Mouse (Mus musculus) CH12.LX (cell line): Measurements from ENCODE around the gene Olfr1357. TPM values are rescaled to one million over a fixed set of nuclear protein-coding genes. Genes with fewer than 3 reads are reported as not detected.

Experiments used
- DNase-seq: peaks from one replicate; pipeline ENCODE4 v3.0.0-alpha.2; 2013; ENCODE audit errors: extremely low read depth
- H3K27ac ChIP-seq: 2 replicates; pipeline ENCODE4 v1.5.1; 2012; ENCODE audit warnings: low read depth, mild to moderate bottlenecking, control low read depth, moderate library complexity; ENCODE audit not compliant: insufficient read depth
- H3K27me3 ChIP-seq: replicated peaks from 2 replicates; pipeline ENCODE3; 2012; ENCODE audit warnings: inconsistent platforms
- H3K36me3 ChIP-seq, 2 experiments: replicated peaks in 1 of 2; 2 replicates each; pipeline versions ENCODE3 to v1.6.1; 2012; ENCODE audit warnings: inconsistent platforms in 1 of 2, low read length in 1 of 2, mild to moderate bottlenecking in 1 of 2, mixed read lengths in 1 of 2, moderate library complexity in 1 of 2; ENCODE audit not compliant: control insufficient read depth in 1 of 2, insufficient read depth in 1 of 2
- H3K4me1 ChIP-seq, 2 experiments: 2 replicates each; pipeline ENCODE4 v1.6.1; 2012; ENCODE audit warnings: inconsistent platforms in 1 of 2, moderate library complexity in 1 of 2; ENCODE audit not compliant: insufficient read depth in 2 of 2, control insufficient read depth in 1 of 2
- H3K4me2 ChIP-seq: 2 replicates; pipeline ENCODE4 v1.6.1; 2012; ENCODE audit warnings: low read depth, mild to moderate bottlenecking, control low read depth; ENCODE audit not compliant: poor library complexity, insufficient read depth, severe bottlenecking
- H3K4me3 ChIP-seq, 3 experiments: fragments of 150-350 bp in 1 of 3; sonication (generic) in 1 of 3; replicated peaks in 1 of 3; 2 replicates each; pipeline versions ENCODE3 to v1.5.1; 2011 to 2012; ENCODE audit warnings: low read depth in 2 of 3, low read length in 2 of 3, mild to moderate bottlenecking in 2 of 3, moderate library complexity in 2 of 3, control low read depth in 1 of 3, improper control_type of control experiment in 1 of 3, inconsistent platforms in 1 of 3, mixed read lengths in 1 of 3; ENCODE audit not compliant: poor library complexity in 1 of 3
- H3K79me2 ChIP-seq: replicated peaks from 2 replicates; pipeline ENCODE4 v1.6.1; 2012; ENCODE audit warnings: mild to moderate bottlenecking, moderate library complexity; ENCODE audit not compliant: control insufficient read depth, poor library complexity, insufficient read depth, severe bottlenecking; ENCODE audit errors: extremely low read depth
- H3K9ac ChIP-seq: 2 replicates; pipeline ENCODE4 v1.6.1; 2012; ENCODE audit warnings: low read depth, mild to moderate bottlenecking, control low read depth, moderate library complexity; ENCODE audit not compliant: insufficient read depth
- H3K9me3 ChIP-seq: replicated peaks from 2 replicates; pipeline ENCODE3; 2012; ENCODE audit warnings: low read length, inconsistent platforms, mixed read lengths
- BHLHE40 ChIP-seq: IDR thresholded peaks from 2 replicates; pipeline ENCODE4 v1.6.1; 2011; ENCODE audit warnings: mild to moderate bottlenecking, low read depth, low read length, improper control_type of control experiment
- CTCF ChIP-seq, 2 experiments: IDR thresholded peaks in 1 of 2; conservative IDR thresholded peaks in 1 of 2; 2 replicates each; pipeline ENCODE4 v1.5.1; 2011 to 2012; ENCODE audit warnings: low read depth in 2 of 2, low read length in 2 of 2, improper control_type of control experiment in 1 of 2, inconsistent platforms in 1 of 2, mild to moderate bottlenecking in 1 of 2, moderate library complexity in 1 of 2
- ELF1 ChIP-seq: IDR thresholded peaks from 2 replicates; pipeline ENCODE4 v1.6.1; 2014; ENCODE audit warnings: low read depth, mild to moderate bottlenecking, inconsistent platforms, low read length, improper control_type of control experiment
- EP300 ChIP-seq: IDR thresholded peaks from 2 replicates; pipeline ENCODE4 v1.6.1; 2011; ENCODE audit warnings: low read length, improper control_type of control experiment
- GABPA ChIP-seq: IDR thresholded peaks from 2 replicates; pipeline ENCODE4 v1.6.1; 2012; ENCODE audit warnings: low read depth, low read length, improper control_type of control experiment, inconsistent platforms; ENCODE audit not compliant: insufficient replicate concordance
- HCFC1 ChIP-seq: IDR thresholded peaks from 2 replicates; pipeline ENCODE4 v1.6.1; 2012; ENCODE audit warnings: low read depth, mild to moderate bottlenecking, inconsistent platforms, low read length, improper control_type of control experiment
- KAT2A ChIP-seq: IDR thresholded peaks from 2 replicates; pipeline ENCODE4 v1.6.1; 2012; ENCODE audit warnings: low read length, improper control_type of control experiment, inconsistent platforms; ENCODE audit not compliant: insufficient replicate concordance
- MAFK ChIP-seq: IDR thresholded peaks from 2 replicates; pipeline ENCODE4 v1.6.1; 2011; ENCODE audit warnings: low read length, improper control_type of control experiment; ENCODE audit not compliant: insufficient replicate concordance
- MAX ChIP-seq: IDR thresholded peaks from 2 replicates; pipeline ENCODE4 v1.6.1; 2011; ENCODE audit warnings: low read length, improper control_type of control experiment
- MEF2A ChIP-seq: IDR thresholded peaks from 2 replicates; pipeline ENCODE4 v1.6.1; 2014; ENCODE audit warnings: low read depth, mild to moderate bottlenecking, inconsistent platforms, low read length, improper control_type of control experiment, borderline replicate concordance
- MYC ChIP-seq: IDR thresholded peaks from 2 replicates; pipeline ENCODE4 v1.6.1; 2011; ENCODE audit warnings: low read depth, mild to moderate bottlenecking, improper control_type of control experiment, low read length
- NELFE ChIP-seq: IDR thresholded peaks from 2 replicates; pipeline ENCODE4 v1.6.1; 2011; ENCODE audit warnings: low read depth, low read length, improper control_type of control experiment
- NRF1 ChIP-seq: IDR thresholded peaks from 2 replicates; pipeline ENCODE4 v1.6.1; 2014; ENCODE audit warnings: low read depth, mild to moderate bottlenecking, inconsistent platforms, low read length, improper control_type of control experiment, moderate library complexity
- PAX5 ChIP-seq: IDR thresholded peaks from 2 replicates; pipeline ENCODE4 v1.6.1; 2012; ENCODE audit warnings: low read length, inconsistent platforms, mixed read lengths
- POLR2A ChIP-seq: IDR thresholded peaks from 2 replicates; pipeline ENCODE4 v1.6.1; 2011; ENCODE audit warnings: low read depth, mild to moderate bottlenecking, improper control_type of control experiment, low read length
- USF2 ChIP-seq: conservative IDR thresholded peaks from 2 replicates; pipeline ENCODE4 v1.6.1; 2011; ENCODE audit warnings: low read depth, low read length, improper control_type of control experiment
- ZKSCAN1 ChIP-seq: IDR thresholded peaks from 2 replicates; pipeline ENCODE4 v1.6.1; 2012; ENCODE audit warnings: low read depth, inconsistent platforms, low read length, improper control_type of control experiment, borderline replicate concordance
- dilution Hi-C: fragments of 300-500 bp; cut with MboI; formaldehyde crosslinking; loops from 2 replicates; pipeline ENCODE4 v1.14.3; 2020; ENCODE audit warnings: low sequenced_read_pairs; ENCODE audit not compliant: extremely low pct_unique_long_range_greater_than_20kb, extremely low pct_ligation_motif_present
- in situ Hi-C: fragments of 300-500 bp; cut with MboI; formaldehyde crosslinking; loops from 3 replicates; pipeline ENCODE4 v1.14.3; 2019; ENCODE audit warnings: low sequenced_read_pairs, low pct_ligation_motif_present, low pct_unique_long_range_greater_than_20kb, mixed read lengths
- polyA plus RNA-seq: library from polyadenylated mRNA; unstranded; fragments of >175 nt; gene quantifications from 2 replicates; pipeline ENCODE4 v1.2.1, GENCODE M21; 2012; ENCODE audit warnings: low read depth; ENCODE audit not compliant: insufficient read length
- total RNA-seq, 2 experiments: library from RNA; depleted of rRNA; stranded (reverse); fragments of 300-350 nt in 1 of 2; fragments of >200 nt in 1 of 2; gene quantifications; 2 replicates each; pipeline ENCODE4 v1.2.3; 2012 to 2014

Olfr1357 gene
- total and polyA plus RNA-seq, 3 experiments, result not detected

- Histone ChIP-seq H3K79me2 (no peaks in the 10 kb centered on the region), H3K9ac (no peak overlapping the region), H3K4me1 (no peaks in the 10 kb centered on the region), H3K4me3 (no peak overlapping the region), H3K4me2 (no peak overlapping the region), H3K9me3 (no peaks in the 10 kb centered on the region), H3K36me3 (peaks cover 0 to 10% of the 10 kb centered on the region in 2 experiments), H3K27ac (no peak overlapping the region), H3K27me3 (peaks cover 27% of the 10 kb centered on the region)
- TF ChIP-seq NELFE, result no peak
- no peak for TF ChIP-seq MAX
- no peak for TF ChIP-seq CTCF (conservative IDR thresholded peaks at IDR 0.05 in 1 of 2, IDR thresholded peaks at IDR 0.05 in 1 of 2; ENCODE audit: low read depth in 2 of 2, low read length in 2 of 2)
- TF ChIP-seq KAT2A, result no peak
- TF ChIP-seq ELF1, result no peak
- no peak for TF ChIP-seq PAX5
- TF ChIP-seq MEF2A, result no peak
- no peak for TF ChIP-seq MYC
- no peak for TF ChIP-seq USF2
- TF ChIP-seq ZKSCAN1, result no peak
- no peak for TF ChIP-seq NRF1
- TF ChIP-seq MAFK, result no peak
- TF ChIP-seq BHLHE40, result no peak
- in situ Hi-C loops (no loop called here), dilution Hi-C loops (no loop called here)
- no peak for DNase-seq
Measured at GRCm38 (mm10) chr10:78589291-78589690, 28.6 kb downstream of the Olfr1357 start.

GRCm38 (mm10) chr10:78586026-78586425 is 31.8 kb downstream of the Olfr1357 start:
- dilution Hi-C loops, result no loop called here
- Histone ChIP-seq H3K27ac (no peak overlapping the region), H3K27me3 (peaks cover 10% of the 10 kb centered on the region), H3K4me3 (no peak overlapping the region), H3K9me3 (no peaks in the 10 kb centered on the region), H3K4me1 (no peaks in the 10 kb centered on the region), H3K4me2 (no peak overlapping the region), H3K36me3 (peaks cover 9 to 39% of the 10 kb centered on the region in 2 experiments), H3K79me2 (no peaks in the 10 kb centered on the region), H3K9ac (no peak overlapping the region)
- no peak for TF ChIP-seq NELFE
- no peak for TF ChIP-seq POLR2A
- no peak for TF ChIP-seq ZKSCAN1
- no peak for TF ChIP-seq HCFC1
- TF ChIP-seq EP300, result no peak
- TF ChIP-seq GABPA, result no peak
- in situ Hi-C loops, result no loop called here
- DNase-seq, result no peak
